In genomic region chr17:44188042-44188768, GRCm38 (mm10) we compare ENCODE assay signal across 8 mouse cellular contexts. TPM values are rescaled to one million over a fixed set of nuclear protein-coding genes. Genes with fewer than 3 reads are reported as not detected.
DNase-seq lines count a peak whose midpoint lies in the region; ATAC-seq and TF ChIP-seq lines count a peak whose summit lies in the region.

TSS of gene Clic5 (plus strand) at chr17:44188584.

- H3K4me1 ChIP-seq in hindbrain, embryonic 15.5 days (replicated peaks), result peaks cover 17% of the 10 kb centered on the region
- H3K4me1 ChIP-seq in liver, adult 2 months (ENCODE audit: control insufficient read depth, insufficient read depth, low read length), result no peaks in the 10 kb centered on the region; the same call in 1 of the 2 replicates
- H3K4me1 ChIP-seq in midbrain, embryonic 16.5 days (ENCODE audit: control insufficient read depth, insufficient read depth, low read length), result peaks cover 15% of the 10 kb centered on the region

- H3K27ac ChIP-seq in hindbrain, embryonic 15.5 days (replicated peaks), result no peak within 1 kb of the TSS
- no peak within 1 kb of the TSS for H3K27ac ChIP-seq in liver, adult 2 months (replicated peaks; ENCODE audit: insufficient read depth, low read depth, low read length)
- no peak within 1 kb of the TSS for H3K27ac ChIP-seq in midbrain, embryonic 16.5 days (ENCODE audit: low read length)

- no peaks in the 10 kb centered on the region for H3K36me3 ChIP-seq in hindbrain, embryonic 15.5 days
- no peaks in the 10 kb centered on the region for H3K36me3 ChIP-seq in liver, adult 2 months (ENCODE audit: control insufficient read depth, insufficient read depth, low read length)
- H3K36me3 ChIP-seq in midbrain, embryonic 16.5 days (ENCODE audit: control insufficient read depth, insufficient read depth, low read length), result no peaks in the 10 kb centered on the region

- peak; percentile 31 to 36 for DNase-seq in cerebellum, postnatal 10 days
- no peak for DNase-seq in cerebellum, adult 9-11 months
- DNase-seq in adrenal gland, postnatal 14 days, result peak; percentile 74
- peak; percentile 70 to 81 for DNase-seq in gastrocnemius, adult 8-10 months (ENCODE audit: low spot score in 2 of 2)
- DNase-seq in liver, adult 2 months (ENCODE audit: extremely low read depth, low read depth, low spot score), result peak; percentile 33
- DNase-seq in MN1 (ENCODE audit: low spot score), result no peak

- H3K27me3 ChIP-seq in hindbrain, embryonic 15.5 days, result peaks cover 26% of the 10 kb centered on the region
- H3K27me3 ChIP-seq in liver, adult 2 months (ENCODE audit: control insufficient read depth, insufficient read depth, low read length), result no peaks in the 10 kb centered on the region
- peaks cover 12% of the 10 kb centered on the region for H3K27me3 ChIP-seq in midbrain, embryonic 16.5 days (ENCODE audit: control insufficient read depth, insufficient read depth, low read depth, low read length)

- no peak for TF ChIP-seq CTCF in liver, adult 2 months (IDR thresholded peaks at IDR 0.05; ENCODE audit: low read depth, low read length)

- H3K9ac ChIP-seq in hindbrain, embryonic 15.5 days, result peak within 1 kb of the TSS; percentile 7; the same call in 1 of the 2 replicates
- peak within 1 kb of the TSS; percentile 48 for H3K9ac ChIP-seq in liver, adult 2 months (ENCODE audit: low read depth, low read length)
- H3K9ac ChIP-seq in midbrain, embryonic 16.5 days (ENCODE audit: low read depth, low read length), result peak within 1 kb of the TSS; percentile 36

- no peaks in the 10 kb centered on the region for H3K79me2 ChIP-seq in liver, adult 2 months (ENCODE audit: control insufficient read depth, insufficient read depth, low read length)

- peak within 1 kb of the TSS; percentile 38 for H3K4me3 ChIP-seq in hindbrain, embryonic 15.5 days
- peak within 1 kb of the TSS; percentile 41 for H3K4me3 ChIP-seq in liver, adult 2 months (ENCODE audit: insufficient read depth, low read depth, low read length)
- H3K4me3 ChIP-seq in midbrain, embryonic 16.5 days (ENCODE audit: low read depth, low read length), result peak within 1 kb of the TSS; percentile 40

- no peaks in the 10 kb centered on the region for H3K9me3 ChIP-seq in hindbrain, embryonic 15.5 days
- H3K9me3 ChIP-seq in midbrain, embryonic 16.5 days (replicated peaks; ENCODE audit: control insufficient read depth, low read length, poor library complexity, severe bottlenecking), result no peaks in the 10 kb centered on the region

- no peak for ATAC-seq in hindbrain, embryonic 15.5 days (ENCODE audit: low FRiP score, low read depth)
- no peak for ATAC-seq in midbrain, embryonic 16.5 days

- 5% methylated on average over 24 of the region's 24 CpGs for WGBS in hindbrain, embryonic 15.5 days
- WGBS in liver, adult 2 months, result 8% methylated on average over 24 of the region's 24 CpGs
- 3% methylated on average over 24 of the region's 24 CpGs for WGBS in midbrain, embryonic 16.5 days

- peak within 1 kb of the TSS; percentile 83 for H3K4me2 ChIP-seq in hindbrain, embryonic 15.5 days
- H3K4me2 ChIP-seq in midbrain, embryonic 16.5 days (ENCODE audit: low read length), result peak within 1 kb of the TSS; percentile 85

- no peak for TF ChIP-seq POLR2A in liver, adult 2 months (IDR thresholded peaks at IDR 0.05; ENCODE audit: extremely low read depth, insufficient read depth, low read length)

RNA-seq across cellular contexts. Expression of gene Clic5, which starts in this region (rescaled TPM):
- 32.4 and 38.9 TPM in 2 replicates for total RNA-seq in adrenal gland, postnatal 14 days (2021)
- 100 to 1,000 TPM; 113 to 139 (median 130) TPM for total RNA-seq in gastrocnemius, adult 8-10 months (2022)
- polyA plus RNA-seq in hindbrain, embryonic 15.5 days (2015; fragmentation: Nextera tagmentation; extraction: Ambion mirVana), result 0.18 and 0.55 TPM in 2 replicates
- total RNA-seq in liver, adult 2 months (2014; rRNA removed), result 0.37 and 1.0 TPM in 2 replicates
- 0.15 and 0.19 TPM in 2 replicates for polyA plus RNA-seq in liver, adult 2 months (2012; rRNA removed)
- 0.32 and 0.33 TPM in 2 replicates for polyA plus RNA-seq in midbrain, embryonic 16.5 days (2015; fragmentation: Nextera tagmentation; extraction: Ambion mirVana)

Comparison
In these comparisons a context has a peak if more than half of its experiments do, and no peak if none do; other contexts are left out.
1. RNA of gene Clic5 (total RNA-seq): 113 to 139 TPM in gastrocnemius, adult 8-10 months and 32.4 to 38.9 TPM in adrenal gland, postnatal 14 days; 0.37 to 1.0 TPM in liver, adult 2 months; every median in the first group is over 10 times any median in the second.
2. DNase-seq: peak in cerebellum, postnatal 10 days (2 of 2), adrenal gland, postnatal 14 days (single experiment), gastrocnemius, adult 8-10 months (2 of 2) and liver, adult 2 months (single experiment); none in cerebellum, adult 9-11 months (single experiment) and MN1 (single experiment).
3. Peak in every context shown above with its lines, with median percentiles within 50 percentile points of each other: H3K4me3 ChIP-seq and H3K9ac ChIP-seq.